Mouse (Mus musculus): ENCODE results near the gene Rb1. TPM values are rescaled to one million over a fixed set of nuclear protein-coding genes. Genes with fewer than 3 reads are reported as not detected.
A peak's percentile ranks its signal among the peaks of the same experiment; 100 is the strongest.

Gene Rb1
- polyA plus RNA-seq, 1 experiment: 2.9 TPM

DNA sequence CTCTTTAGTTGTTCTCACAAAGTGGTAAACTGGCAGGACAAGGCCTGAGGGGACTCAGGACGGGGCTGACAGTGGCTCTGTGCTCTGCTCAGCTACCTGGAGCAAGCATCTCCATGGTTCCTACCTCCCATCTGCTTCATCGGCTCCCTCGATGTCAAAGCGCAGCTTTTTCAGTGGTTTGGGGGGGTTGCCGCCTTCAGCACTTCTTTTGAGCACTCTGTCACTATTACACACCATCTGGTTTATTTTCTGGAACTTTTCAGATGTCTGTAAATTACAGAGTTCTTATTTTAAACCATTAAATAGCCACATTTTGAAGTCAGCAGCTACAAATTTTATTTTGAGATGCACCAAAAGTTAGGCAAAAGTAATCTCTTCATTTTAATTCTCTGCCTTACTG lies 126.6 kb downstream of the Rb1 start:
- TF ChIP-seq POLR2A (IDR thresholded peaks at IDR 0.05; ENCODE audit: low read depth, low read length) (no peak), CTCF (IDR thresholded peaks at IDR 0.05; ENCODE audit: extremely low read depth, insufficient read length, insufficient replicate concordance, low read depth, low read length) (no peak)
- Histone ChIP-seq H3K4me1 (ENCODE audit: control insufficient read depth, insufficient read depth, insufficient read length, low read length) (no peaks in the 10 kb centered on the region), H3K4me3 (ENCODE audit: low read depth, low read length) (no peak overlapping the region), H3K36me3 (ENCODE audit: control insufficient read depth, insufficient read depth, low read length) (peaks cover 42% of the 10 kb centered on the region), H3K27ac (ENCODE audit: insufficient read depth, low read depth, low read length) (no peak overlapping the region), H3K27me3 (ENCODE audit: control insufficient read depth, insufficient read depth, low read length) (no peaks in the 10 kb centered on the region)
- 87% methylated on average over 5 of the region's 5 CpGs for WGBS

GRCm38 (mm10) chr14:73186875-73187274 lies 138.7 kb downstream of the Rb1 start:
- TF ChIP-seq CTCF (IDR thresholded peaks at IDR 0.05; ENCODE audit: extremely low read depth, insufficient read length, insufficient replicate concordance, low read depth, low read length) (no peak), POLR2A (IDR thresholded peaks at IDR 0.05; ENCODE audit: low read depth, low read length) (no peak)
- H3K36me3 ChIP-seq (ENCODE audit: control insufficient read depth, insufficient read depth, low read length): peaks cover 8% of the 10 kb centered on the region; the same call in 1 of the 2 replicates
- peak overlapping the region; percentile 59 for H3K27ac ChIP-seq (ENCODE audit: insufficient read depth, low read depth, low read length)
- H3K4me1 ChIP-seq (ENCODE audit: control insufficient read depth, insufficient read depth, insufficient read length, low read length): peaks cover 2% of the 10 kb centered on the region
- peak overlapping the region; percentile 37 for H3K4me3 ChIP-seq (ENCODE audit: low read depth, low read length)
- WGBS: 70% methylated on average over 7 of the region's 7 CpGs
- H3K27me3 ChIP-seq (ENCODE audit: control insufficient read depth, insufficient read depth, low read length): no peaks in the 10 kb centered on the region

DNA sequence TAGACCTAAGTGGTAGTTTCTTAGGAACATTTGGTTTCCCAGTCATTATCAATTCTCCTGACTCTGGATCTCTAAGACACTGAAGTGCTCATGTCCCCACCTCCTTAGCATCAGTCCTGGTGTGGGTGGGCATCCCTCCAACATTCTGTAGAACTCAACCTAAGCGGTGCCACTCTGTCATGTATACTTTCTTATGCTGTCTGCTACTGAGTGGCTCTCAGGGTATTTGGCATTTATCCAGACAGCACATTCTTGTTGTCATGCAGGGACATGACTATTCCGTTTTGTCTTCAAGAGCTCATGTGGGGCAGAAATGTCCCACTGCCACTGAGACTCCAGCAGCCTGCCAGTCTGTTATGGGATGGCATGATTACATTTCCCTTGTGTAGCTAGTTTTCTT lies 144.5 kb downstream of the Rb1 start:
- Histone ChIP-seq H3K27me3 (ENCODE audit: control insufficient read depth, insufficient read depth, low read length) (no peaks in the 10 kb centered on the region), H3K4me3 (ENCODE audit: low read depth, low read length) (no peak overlapping the region), H3K4me1 (ENCODE audit: control insufficient read depth, insufficient read depth, insufficient read length, low read length) (peaks cover 3% of the 10 kb centered on the region), H3K27ac (ENCODE audit: insufficient read depth, low read depth, low read length) (no peak overlapping the region), H3K36me3 (ENCODE audit: control insufficient read depth, insufficient read depth, low read length) (peaks cover 3% of the 10 kb centered on the region; the same call in 1 of the 2 replicates)
- 81% methylated on average over 2 of the region's 2 CpGs for WGBS
- TF ChIP-seq CTCF (IDR thresholded peaks at IDR 0.05; ENCODE audit: extremely low read depth, insufficient read length, insufficient replicate concordance, low read depth, low read length) (no peak), POLR2A (IDR thresholded peaks at IDR 0.05; ENCODE audit: low read depth, low read length) (no peak)

DNA sequence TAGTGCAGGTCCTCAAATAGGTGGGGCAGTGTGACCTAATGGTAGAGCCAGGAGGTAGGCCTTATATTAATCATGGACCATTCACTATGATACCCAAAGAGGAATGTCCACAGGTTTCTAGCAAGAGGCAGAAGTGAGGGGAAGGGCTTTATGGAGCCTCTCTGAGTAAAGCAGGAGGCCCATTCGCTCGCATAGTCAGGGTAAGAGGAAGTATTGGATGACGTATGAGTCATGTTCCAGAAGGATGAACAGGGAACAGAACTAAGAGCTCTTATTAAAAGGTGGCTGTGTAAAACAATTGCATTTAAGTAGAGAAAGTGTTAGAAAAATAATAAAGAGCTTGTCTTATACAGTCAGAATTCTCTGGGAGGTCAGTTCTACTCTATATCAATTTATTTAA lies 145.0 kb downstream of the Rb1 start:
- Histone ChIP-seq H3K4me3 (ENCODE audit: low read depth, low read length) (no peak overlapping the region), H3K27me3 (ENCODE audit: control insufficient read depth, insufficient read depth, low read length) (no peaks in the 10 kb centered on the region), H3K36me3 (ENCODE audit: control insufficient read depth, insufficient read depth, low read length) (peaks cover 2% of the 10 kb centered on the region; the same call in 1 of the 2 replicates), H3K27ac (ENCODE audit: insufficient read depth, low read depth, low read length) (no peak overlapping the region), H3K4me1 (ENCODE audit: control insufficient read depth, insufficient read depth, insufficient read length, low read length) (peaks cover 3% of the 10 kb centered on the region)
- 72% methylated on average over 3 of the region's 3 CpGs for WGBS
- no peak for TF ChIP-seq POLR2A (IDR thresholded peaks at IDR 0.05; ENCODE audit: low read depth, low read length)
- TF ChIP-seq CTCF (IDR thresholded peaks at IDR 0.05; ENCODE audit: extremely low read depth, insufficient read length, insufficient replicate concordance, low read depth, low read length): no peak

GRCm38 (mm10) chr14:73179221-73179681 lies 146.4 kb downstream of the Rb1 start:
- peaks cover 11% of the 10 kb centered on the region for H3K4me1 ChIP-seq (ENCODE audit: control insufficient read depth, insufficient read depth, insufficient read length, low read length)
- no peak overlapping the region for H3K4me3 ChIP-seq (ENCODE audit: low read depth, low read length)
- WGBS: 47% methylated on average over 4 of the region's 4 CpGs
- H3K27me3 ChIP-seq (ENCODE audit: control insufficient read depth, insufficient read depth, low read length): no peaks in the 10 kb centered on the region
- TF ChIP-seq CTCF (IDR thresholded peaks at IDR 0.05; ENCODE audit: extremely low read depth, insufficient read length, insufficient replicate concordance, low read depth, low read length) (no peak), POLR2A (IDR thresholded peaks at IDR 0.05; ENCODE audit: low read depth, low read length) (no peak)
- H3K36me3 ChIP-seq (ENCODE audit: control insufficient read depth, insufficient read depth, low read length): peaks cover 2% of the 10 kb centered on the region; the same call in 1 of the 2 replicates
- H3K27ac ChIP-seq (ENCODE audit: insufficient read depth, low read depth, low read length): no peak overlapping the region

GRCm38 (mm10) chr14:73177961-73178360 lies 147.7 kb downstream of the Rb1 start:
- H3K4me1 ChIP-seq (ENCODE audit: control insufficient read depth, insufficient read depth, insufficient read length, low read length): peaks cover 19% of the 10 kb centered on the region
- no peaks in the 10 kb centered on the region for H3K27me3 ChIP-seq (ENCODE audit: control insufficient read depth, insufficient read depth, low read length)
- TF ChIP-seq POLR2A (IDR thresholded peaks at IDR 0.05; ENCODE audit: low read depth, low read length): no peak
- TF ChIP-seq CTCF (IDR thresholded peaks at IDR 0.05; ENCODE audit: extremely low read depth, insufficient read length, insufficient replicate concordance, low read depth, low read length): no peak
- H3K27ac ChIP-seq (ENCODE audit: insufficient read depth, low read depth, low read length): no peak overlapping the region
- H3K36me3 ChIP-seq (ENCODE audit: control insufficient read depth, insufficient read depth, low read length): peaks cover 2% of the 10 kb centered on the region; the same call in 1 of the 2 replicates
- WGBS: 86% methylated on average over 11 of the region's 11 CpGs
- no peak overlapping the region for H3K4me3 ChIP-seq (ENCODE audit: low read depth, low read length)

GRCm38 (mm10) chr14:73176266-73176665 lies 149.4 kb downstream of the Rb1 start:
- H3K27ac ChIP-seq (ENCODE audit: insufficient read depth, low read depth, low read length): no peak overlapping the region
- WGBS: 57% methylated on average over 5 of the region's 5 CpGs
- H3K4me1 ChIP-seq (ENCODE audit: control insufficient read depth, insufficient read depth, insufficient read length, low read length): peaks cover 22% of the 10 kb centered on the region
- TF ChIP-seq CTCF (IDR thresholded peaks at IDR 0.05; ENCODE audit: extremely low read depth, insufficient read length, insufficient replicate concordance, low read depth, low read length) (no peak), POLR2A (IDR thresholded peaks at IDR 0.05; ENCODE audit: low read depth, low read length) (no peak)
- peaks cover 2% of the 10 kb centered on the region; the same call in 1 of the 2 replicates for H3K36me3 ChIP-seq (ENCODE audit: control insufficient read depth, insufficient read depth, low read length)
- H3K4me3 ChIP-seq (ENCODE audit: low read depth, low read length): no peak overlapping the region
- no peaks in the 10 kb centered on the region for H3K27me3 ChIP-seq (ENCODE audit: control insufficient read depth, insufficient read depth, low read length)
